Mouse (Mus musculus) embryonic facial prominence, embryonic 11.5 days (tissue): ENCODE measurements around the gene Cdk7. TPM values are rescaled to one million over a fixed set of nuclear protein-coding genes. Genes with fewer than 3 reads are reported as not detected.

Experiments
- ATAC-seq: fragments of 200-750 bp; cut with Nextera tagmentation; replicated peaks from 2 replicates; pipeline ENCODE4 v1.8.0; 2017; ENCODE audit warnings: low read depth; ENCODE audit not compliant: insufficient number of reproducible peaks, low FRiP score, low TSS enrichment
- DNase-seq: peaks from one replicate; pipeline ENCODE4 v3.0.0-alpha.2; 2015; ENCODE audit warnings: low spot score
- H3K27ac ChIP-seq: fragments of 300-500 bp; sonication (generic); replicated peaks from 2 replicates; pipeline ENCODE4 v1.5.1; 2014; ENCODE audit warnings: mild to moderate bottlenecking, low read depth, low read length, control low read depth
- H3K27me3 ChIP-seq: fragments of 300-500 bp; sonication (generic); 2 replicates; pipeline ENCODE4 v1.6.1; 2014; ENCODE audit warnings: mild to moderate bottlenecking, low read length, moderate library complexity, mixed read lengths; ENCODE audit not compliant: control insufficient read depth, insufficient read depth
- H3K36me3 ChIP-seq: fragments of 300-500 bp; sonication (generic); replicated peaks from 2 replicates; pipeline ENCODE4 v1.6.1; 2014; ENCODE audit warnings: low read depth, mild to moderate bottlenecking, low read length, moderate library complexity, mixed read lengths; ENCODE audit not compliant: control insufficient read depth, insufficient read depth
- H3K4me1 ChIP-seq: fragments of 300-500 bp; sonication (generic); 2 replicates; pipeline ENCODE4 v1.6.1; 2014; ENCODE audit warnings: low read length, mixed read lengths; ENCODE audit not compliant: control insufficient read depth, insufficient read depth
- H3K4me2 ChIP-seq: fragments of 300-500 bp; sonication (generic); 2 replicates; pipeline ENCODE4 v1.6.1; 2014; ENCODE audit warnings: low read depth, mild to moderate bottlenecking, control low read depth, low read length, moderate library complexity
- H3K4me3 ChIP-seq: fragments of 300-500 bp; sonication (generic); 2 replicates; pipeline ENCODE4 v1.5.1; 2014; ENCODE audit warnings: low read depth, low read length, control low read depth
- H3K9ac ChIP-seq: fragments of 300-500 bp; sonication (generic); replicated peaks from 2 replicates; pipeline ENCODE4 v1.6.1; 2014; ENCODE audit warnings: mild to moderate bottlenecking, control low read depth, low read length
- H3K9me3 ChIP-seq: fragments of 300-500 bp; sonication (generic); replicated peaks from 2 replicates; pipeline ENCODE4 v1.6.1; 2016; ENCODE audit warnings: mild to moderate bottlenecking, low read length, inconsistent platforms, mixed read lengths; ENCODE audit not compliant: control insufficient read depth
- WGBS: fragments of 180-500 bp; shearing (Covaris S2); extraction: QIAGEN DNeasy Blood & Tissue Kit; methylation state at CpG from one replicate; pipeline ENCODE4 v1.1.7; 2014; 5-methylcytosine and 5-hydroxymethylcytosine counted together
- polyA plus RNA-seq: library from polyadenylated mRNA; unstranded; fragments of >200 nt; fragmentation: Nextera tagmentation; extraction: Ambion mirVana; gene quantifications from 2 replicates; pipeline ENCODE4 v1.2.1, GENCODE M21; 2014

Gene Cdk7
- polyA plus RNA-seq, 1 experiment from 2014 or later, result 91.1 TPM

GRCm38 (mm10) chr13:100682837-100683236 lies 47.9 kb downstream of the Cdk7 start:
- no peaks in the 10 kb centered on the region for H3K36me3 ChIP-seq
- no peaks in the 10 kb centered on the region for H3K27me3 ChIP-seq
- no peak overlapping the region for H3K9ac ChIP-seq
- H3K27ac ChIP-seq, result no peak overlapping the region
- no peak overlapping the region for H3K4me3 ChIP-seq
- 80% methylated on average over 2 of the region's 2 CpGs for WGBS
- no peaks in the 10 kb centered on the region for H3K9me3 ChIP-seq
- no peak overlapping the region for H3K4me2 ChIP-seq
- DNase-seq (no peak), ATAC-seq (no peak)
- H3K4me1 ChIP-seq, result no peaks in the 10 kb centered on the region

GRCm38 (mm10) chr13:100681615-100682014 lies 49.1 kb downstream of the Cdk7 start:
- Histone ChIP-seq H3K36me3 (no peaks in the 10 kb centered on the region), H3K4me3 (no peak overlapping the region), H3K27me3 (no peaks in the 10 kb centered on the region), H3K4me2 (no peak overlapping the region), H3K9ac (no peak overlapping the region), H3K9me3 (no peaks in the 10 kb centered on the region), H3K4me1 (no peaks in the 10 kb centered on the region), H3K27ac (no peak overlapping the region)
- ATAC-seq (no peak), DNase-seq (no peak)
- WGBS, result 87% methylated on average over 8 of the region's 8 CpGs

GRCm38 (mm10) chr13:100675936-100676635 lies 54.7 kb downstream of the Cdk7 start:
- H3K9me3 ChIP-seq, result no peaks in the 10 kb centered on the region
- no peak for ATAC-seq
- H3K4me3 ChIP-seq, result no peak overlapping the region
- H3K36me3 ChIP-seq, result no peaks in the 10 kb centered on the region
- no peak overlapping the region for H3K4me2 ChIP-seq
- 89% methylated on average over 15 of the region's 15 CpGs for whole genome bisulfite sequencing
- H3K27ac ChIP-seq, result no peak overlapping the region
- no peaks in the 10 kb centered on the region for H3K27me3 ChIP-seq
- no peaks in the 10 kb centered on the region for H3K4me1 ChIP-seq
- no peak overlapping the region for H3K9ac ChIP-seq
- DNase-seq, result no peak

- Histone ChIP-seq H3K27me3 (no peaks in the 10 kb centered on the region), H3K36me3 (no peaks in the 10 kb centered on the region), H3K4me2 (peak overlapping the region; percentile 43; the same call in 1 of the 2 replicates), H3K9ac (no peak overlapping the region), H3K27ac (no peak overlapping the region), H3K4me3 (peak overlapping the region; percentile 32), H3K9me3 (no peaks in the 10 kb centered on the region), H3K4me1 (no peaks in the 10 kb centered on the region)
- WGBS, result 57% methylated on average over 9 of the region's 9 CpGs
- ATAC-seq (no peak), DNase-seq (peak; percentile 21)
Observed at GRCm38 (mm10) chr13:100670181-100670741, 60.5 kb downstream of the Cdk7 start.

- Histone ChIP-seq H3K27ac (no peak within 1 kb of the TSS), H3K4me2 (peak within 1 kb of the TSS; percentile 43), H3K4me1 (no peaks in the 10 kb centered on the region), H3K36me3 (no peaks in the 10 kb centered on the region), H3K9me3 (no peaks in the 10 kb centered on the region), H3K9ac (peak within 1 kb of the TSS; percentile 29), H3K27me3 (no peaks in the 10 kb centered on the region), H3K4me3 (peak within 1 kb of the TSS; percentile 32)
- peak; percentile 85 for ATAC-seq
- WGBS, result under 1% methylated on average over 44 of the region's 44 CpGs
- peak; percentile 61 for DNase-seq
Observed at GRCm38 (mm10) chr13:100669291-100670022, 61.3 kb downstream of the Cdk7 start, which contains the start of gene Ccdc125. Ccdc125 (plus strand) TSS chr13:100669717.

- WGBS, result 49% methylated on average over 4 of the region's 4 CpGs
- no peak overlapping the region for H3K9ac ChIP-seq
- DNase-seq (peak; percentile 84), ATAC-seq (no peak)
- H3K27me3 ChIP-seq, result no peaks in the 10 kb centered on the region
- H3K4me2 ChIP-seq, result no peak overlapping the region
- no peaks in the 10 kb centered on the region for H3K4me1 ChIP-seq
- no peaks in the 10 kb centered on the region for H3K9me3 ChIP-seq
- H3K36me3 ChIP-seq, result no peaks in the 10 kb centered on the region
- H3K4me3 ChIP-seq, result no peak overlapping the region
- no peak overlapping the region for H3K27ac ChIP-seq
Observed at GRCm38 (mm10) chr13:100659864-100660456, 70.8 kb downstream of the Cdk7 start.

GRCm38 (mm10) chr13:100658091-100658490 lies 72.6 kb downstream of the Cdk7 start:
- Histone ChIP-seq H3K36me3 (no peaks in the 10 kb centered on the region), H3K27me3 (no peaks in the 10 kb centered on the region), H3K9ac (no peak overlapping the region), H3K4me1 (no peaks in the 10 kb centered on the region), H3K27ac (no peak overlapping the region), H3K4me2 (no peak overlapping the region), H3K4me3 (no peak overlapping the region), H3K9me3 (no peaks in the 10 kb centered on the region)
- ATAC-seq (no peak), DNase-seq (no peak)
- 92% methylated on average over 5 of the region's 5 CpGs for WGBS
